Mouse (Mus musculus) hematopoietic multipotent progenitor cell, adult 10-12 weeks (in vitro differentiated cells): Measurements from ENCODE around the gene Dio3. TPM values are rescaled to one million over a fixed set of nuclear protein-coding genes. Genes with fewer than 3 reads are reported as not detected.

ENCODE experiments used
- polyA plus RNA-seq: library from polyadenylated mRNA; stranded (reverse); fragments of >175 nt; gene quantifications from 2 replicates; pipeline ENCODE4 v1.2.3, GENCODE M21; 2012; ENCODE audit warnings: low replicate concordance

Dio3 gene
- not detected in 2 replicates for polyA plus RNA-seq

GRCm38 (mm10) chr12:110278853-110279252 lies at the start of gene Dio3:
Gene Dio3, plus strand, starts transcription at chr12:110279068.

Other genes with a start within 250 kb of the Dio3 start
- gene Ppp2r5c, start 168.1 kb downstream of the Dio3 start, polyA plus RNA-seq, result 26.4 and 38.1 TPM in 2 replicates